Mouse (Mus musculus) fat pad, adult 2 months (tissue): ENCODE data around the gene Hmgn2.
"Not testable (repeated sequence)": the region's sequence is repeated elsewhere in the genome, so short reads cannot be mapped to it uniquely, and the experiment has no call there.

Experiments used
- DNase-seq: peaks from one replicate; pipeline ENCODE4 v3.0.0-alpha.2; 2011; ENCODE audit warnings: low read depth, low spot score; ENCODE audit errors: extremely low read depth

Hmgn2 gene

GRCm38 (mm10) chr4:133968150-133968921 lies at the start of gene Hmgn2:
Hmgn2 (minus strand) TSS chr4:133968650.
- no peak for DNase-seq

GRCm38 (mm10) chr4:134017201-134017865 lies 48.9 kb upstream of the Hmgn2 start:
- DNase-seq = peak; percentile 49

GRCm38 (mm10) chr4:134016767-134017166 lies 48.3 kb upstream of the Hmgn2 start:
- no peak for DNase-seq

- DNase-seq = no peak
Observed at GRCm38 (mm10) chr4:134016208-134016607, 47.8 kb upstream of the Hmgn2 start.

GRCm38 (mm10) chr4:134012858-134013528 lies 44.5 kb upstream of the Hmgn2 start:
- DNase-seq = no peak

GRCm38 (mm10) chr4:134011450-134012414 lies 43.3 kb upstream of the Hmgn2 start:
- no peak for DNase-seq

GRCm38 (mm10) chr4:134009709-134010108 lies 41.3 kb upstream of the Hmgn2 start:
- DNase-seq = no peak

- DNase-seq = no peak
Observed at GRCm38 (mm10) chr4:134006845-134007244, 38.4 kb upstream of the Hmgn2 start.

- no peak for DNase-seq
Observed at GRCm38 (mm10) chr4:134005581-134006358, 37.3 kb upstream of the Hmgn2 start.

- DNase-seq = no peak
Observed at GRCm38 (mm10) chr4:134002903-134003302, 34.5 kb upstream of the Hmgn2 start.

- DNase-seq = peak; percentile 65
Observed at GRCm38 (mm10) chr4:134002246-134002645, 33.8 kb upstream of the Hmgn2 start.

GRCm38 (mm10) chr4:134001710-134002109 lies 33.3 kb upstream of the Hmgn2 start:
- DNase-seq = no peak

GRCm38 (mm10) chr4:134000466-134001438 lies 32.3 kb upstream of the Hmgn2 start, which contains the start of gene Dhdds:
Dhdds (minus strand) TSS chr4:134000918.
- peak; percentile 74 for DNase-seq

GRCm38 (mm10) chr4:133994697-133995096 lies 26.2 kb upstream of the Hmgn2 start:
- DNase-seq = no peak

- DNase-seq = no peak
Observed at GRCm38 (mm10) chr4:133991087-133991660, 22.7 kb upstream of the Hmgn2 start.

- no peak for DNase-seq
Observed at GRCm38 (mm10) chr4:133990035-133990434, 21.6 kb upstream of the Hmgn2 start.

GRCm38 (mm10) chr4:133988289-133988688 lies 19.8 kb upstream of the Hmgn2 start:
- not testable (repeated sequence) for DNase-seq

GRCm38 (mm10) chr4:133982936-133983335 lies 14.5 kb upstream of the Hmgn2 start:
- no peak for DNase-seq
